Mouse (Mus musculus) liver, embryonic 14.5 days (tissue): ENCODE data around the gene Leprot.

ENCODE experiments used
- CTCF ChIP-seq: IDR thresholded peaks from 2 replicates; pipeline ENCODE4 v1.5.1; 2016; ENCODE audit warnings: antibody characterized with exemption, low read depth, control low read depth
- EP300 ChIP-seq: IDR thresholded peaks from 2 replicates; pipeline ENCODE4 v1.6.1; 2016; ENCODE audit warnings: antibody characterized with exemption, low read depth

- TF ChIP-seq CTCF, result no peak
- TF ChIP-seq EP300, result no peak
These were observed 59.7 kb downstream of the Leprot start for GRCm38 (mm10) chr4:101707234-101707633.
